Mouse (Mus musculus) liver, postnatal 0 days (tissue): ENCODE data around the gene Mlxipl. TPM values are rescaled to one million over a fixed set of nuclear protein-coding genes. Genes with fewer than 3 reads are reported as not detected.

Source experiments
- ATAC-seq: fragments of 200-750 bp; cut with Nextera tagmentation; 2 replicates; pipeline ENCODE4 v1.8.0; 2017; ENCODE audit warnings: mild to moderate bottlenecking, moderate library complexity
- DNase-seq: peaks from one replicate; pipeline ENCODE4 v3.0.0-alpha.2; 2016
- H3K27ac ChIP-seq: fragments of 300-500 bp; sonication (generic); 2 replicates; pipeline ENCODE4 v1.5.1; 2014; ENCODE audit warnings: antibody characterized with exemption, moderate library complexity, mild to moderate bottlenecking, low read depth
- H3K27me3 ChIP-seq: fragments of 300-500 bp; sonication (generic); 2 replicates; pipeline ENCODE4 v1.6.1; 2014; ENCODE audit warnings: low read length, control low read depth, mixed read lengths; ENCODE audit not compliant: insufficient read depth
- H3K36me3 ChIP-seq: fragments of 300-500 bp; sonication (generic); replicated peaks from 2 replicates; pipeline ENCODE4 v1.6.1; 2014; ENCODE audit warnings: mild to moderate bottlenecking, control low read depth, low read length, moderate library complexity, mixed read lengths; ENCODE audit not compliant: insufficient read depth
- H3K4me1 ChIP-seq: fragments of 300-500 bp; sonication (generic); 2 replicates; pipeline ENCODE4 v1.6.1; 2014; ENCODE audit warnings: antibody characterized with exemption, mild to moderate bottlenecking, control low read depth; ENCODE audit not compliant: insufficient read depth
- H3K4me2 ChIP-seq: fragments of 300-500 bp; sonication (generic); 2 replicates; pipeline ENCODE4 v1.6.1; 2014; ENCODE audit warnings: low read depth, mild to moderate bottlenecking, low read length, moderate library complexity, mixed read lengths
- H3K4me3 ChIP-seq: fragments of 300-500 bp; sonication (generic); 2 replicates; pipeline ENCODE4 v1.5.1; 2014; ENCODE audit warnings: low read depth, low read length
- H3K9ac ChIP-seq: fragments of 300-500 bp; sonication (generic); replicated peaks from 2 replicates; pipeline ENCODE4 v1.6.1; 2014; ENCODE audit warnings: mild to moderate bottlenecking, moderate library complexity
- H3K9me3 ChIP-seq: fragments of 300-500 bp; sonication (generic); 2 replicates; pipeline ENCODE4 v1.6.1; 2016; ENCODE audit warnings: mild to moderate bottlenecking, control low read depth, low read length, mixed read lengths
- CTCF ChIP-seq: sonication (generic); IDR thresholded peaks from 2 replicates; pipeline ENCODE4 v1.5.1; 2016; ENCODE audit warnings: antibody characterized with exemption, low read depth
- EP300 ChIP-seq: IDR thresholded peaks from 2 replicates; pipeline ENCODE4 v1.6.1; 2016; ENCODE audit warnings: antibody characterized with exemption, low read depth, mild to moderate bottlenecking
- WGBS: fragments of 180-500 bp; shearing (Covaris S2); extraction: QIAGEN DNeasy Blood & Tissue Kit; methylation state at CpG from one replicate; pipeline ENCODE4 v1.1.7; 2014; ENCODE audit not compliant: insufficient replicate concordance; 5-methylcytosine and 5-hydroxymethylcytosine counted together
- polyA plus RNA-seq: library from polyadenylated mRNA; unstranded; fragments of >200 nt; fragmentation: Nextera tagmentation; extraction: Ambion mirVana; gene quantifications from 2 replicates; pipeline ENCODE4 v1.2.1, GENCODE M21; 2015

Mlxipl gene
- polyA plus RNA-seq, 1 experiment from 2014 or later = 18.2 TPM

DNA sequence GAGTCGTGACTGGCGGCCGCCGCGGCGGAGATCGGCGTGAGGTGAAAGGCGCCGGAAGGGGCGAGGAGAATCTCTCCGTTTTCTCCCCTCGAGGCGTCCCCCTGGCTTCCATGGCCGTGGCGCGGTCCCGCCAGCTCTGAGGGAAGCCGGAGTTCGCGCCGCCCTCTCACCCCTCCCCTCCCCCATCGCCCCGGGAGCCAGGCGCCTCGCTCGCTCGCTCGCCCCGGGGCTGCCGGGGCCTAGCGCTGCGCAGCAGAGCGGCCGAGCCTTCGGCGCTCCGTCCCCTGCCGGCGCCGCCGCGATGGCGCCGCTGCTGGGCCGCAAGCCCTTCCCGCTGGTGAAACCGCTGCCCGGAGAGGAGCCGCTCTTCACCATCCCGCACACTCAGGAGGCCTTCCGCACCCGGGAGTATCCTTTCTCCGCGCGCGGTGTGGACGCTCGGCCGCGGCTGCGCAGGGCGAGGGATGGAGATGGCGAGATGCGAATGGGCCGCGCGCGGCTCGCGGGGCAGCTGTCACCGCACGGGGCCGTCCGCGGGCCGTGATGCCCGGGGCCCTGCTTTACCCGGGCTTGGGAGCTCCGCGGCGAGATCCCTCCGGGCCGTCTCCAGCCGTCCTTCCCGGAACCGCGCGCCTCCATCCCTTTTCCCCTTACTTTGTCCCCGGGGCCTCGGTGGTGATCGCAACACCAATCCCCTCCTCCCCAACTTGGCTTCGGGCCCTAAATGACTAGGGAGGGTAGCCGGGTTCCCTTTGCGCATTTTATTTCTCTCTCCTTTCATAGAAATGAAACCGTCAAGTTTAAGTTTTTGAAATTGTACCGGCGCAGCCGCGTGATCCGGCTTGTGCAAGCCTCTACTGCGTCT is 97.9 kb downstream of the Mlxipl start:
- peak overlapping the region; percentile 95 for H3K9ac ChIP-seq
- peak; percentile 53 for ATAC-seq
- TF ChIP-seq EP300 = no peak
- no peak for TF ChIP-seq CTCF
- peak overlapping the region; percentile 96 for H3K27ac ChIP-seq
- peak overlapping the region; percentile 83 for H3K4me2 ChIP-seq
- under 1% methylated on average over 67 of the region's 102 CpGs for whole genome bisulfite sequencing
- H3K9me3 ChIP-seq = no peaks in the 10 kb centered on the region
- H3K4me3 ChIP-seq = peak overlapping the region; percentile 97
- H3K27me3 ChIP-seq = no peaks in the 10 kb centered on the region
- H3K36me3 ChIP-seq = peaks cover 5% of the 10 kb centered on the region; the same call in 1 of the 2 replicates
- DNase-seq = peak; percentile 58
- H3K4me1 ChIP-seq = peaks cover 15% of the 10 kb centered on the region

Other genes with a start within 250 kb of the Mlxipl start
- gene Tmem270, start 183.2 kb upstream of the Mlxipl start, polyA plus RNA-seq = not detected in 2 replicates
- gene Cldn13, start 174.4 kb upstream of the Mlxipl start, polyA plus RNA-seq = 138 and 152 TPM in 2 replicates
- gene Mettl27, start 157.5 kb upstream of the Mlxipl start, polyA plus RNA-seq = 17.3 and 21.7 TPM in 2 replicates
- 0.13 and 0.32 TPM in 2 replicates for gene Cldn4, start 143.0 kb upstream of the Mlxipl start, polyA plus RNA-seq
- 65.0 and 73.7 TPM in 2 replicates for gene Cldn3, start 103.7 kb upstream of the Mlxipl start, polyA plus RNA-seq
- 47.9 and 49.2 TPM in 2 replicates for gene Abhd11, start 80.7 kb upstream of the Mlxipl start, polyA plus RNA-seq
- 2.3 and 2.5 TPM in 2 replicates for gene Stx1a, start 66.4 kb upstream of the Mlxipl start, polyA plus RNA-seq
- 28.7 and 33.3 TPM in 2 replicates for gene Dnajc30, start 25.7 kb upstream of the Mlxipl start, polyA plus RNA-seq
- 38.3 TPM in 2 replicates for gene Bud23, start 24.9 kb upstream of the Mlxipl start, polyA plus RNA-seq
- gene Vps37d, start 11.6 kb upstream of the Mlxipl start, polyA plus RNA-seq = 0.53 and 0.80 TPM in 2 replicates
- gene Tbl2, start 59.8 kb downstream of the Mlxipl start, polyA plus RNA-seq = 10.4 and 12.3 TPM in 2 replicates
- gene Bcl7b, start 78.4 kb downstream of the Mlxipl start, polyA plus RNA-seq = 30.1 and 32.6 TPM in 2 replicates
- 10.5 and 11.7 TPM in 2 replicates for gene Baz1b, start 97.4 kb downstream of the Mlxipl start, polyA plus RNA-seq
- gene Fzd9, start 161.3 kb downstream of the Mlxipl start, polyA plus RNA-seq = 0.16 and 0.25 TPM in 2 replicates